9 mouse cellular contexts compared by ENCODE assay signal in the genomic region with DNA sequence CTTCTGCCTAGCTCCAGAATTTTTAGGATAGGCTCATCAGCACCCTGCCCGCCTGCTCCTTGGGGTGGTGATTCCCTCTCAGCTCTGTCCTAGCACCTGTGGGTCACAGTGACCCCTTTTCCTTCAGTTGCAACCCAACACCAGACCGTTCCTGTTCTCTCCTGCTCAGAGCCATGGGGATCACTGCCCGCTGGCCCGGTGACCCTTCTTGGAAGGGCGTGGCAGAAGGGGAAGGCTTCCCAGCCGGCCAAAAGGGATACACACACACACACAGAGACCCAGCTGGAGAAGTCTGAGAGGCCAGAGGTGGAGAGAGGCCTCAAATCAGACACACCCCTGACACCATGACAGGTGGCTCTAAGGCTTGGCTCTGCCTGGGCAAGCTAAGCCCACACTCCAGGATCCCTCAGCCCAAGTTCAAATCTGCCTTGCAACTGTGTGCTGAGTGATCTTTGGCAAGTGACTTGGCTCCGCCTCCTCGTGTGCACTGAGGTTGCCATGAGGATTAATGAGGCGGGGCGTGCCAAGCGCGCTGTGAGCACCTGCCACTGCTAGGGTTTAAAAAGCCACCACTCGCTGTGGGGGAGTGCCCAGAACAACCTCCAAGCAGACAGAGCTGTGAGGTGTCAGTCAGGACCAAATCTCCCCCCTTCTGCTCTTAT. TPM values are rescaled to one million over a fixed set of nuclear protein-coding genes. Genes with fewer than 3 reads are reported as not detected.
DNase-seq lines count a peak whose midpoint lies in the region; ATAC-seq lines count a peak whose summit lies in the region.
"Had no signal": no experiment of that assay in that cellular context is flagged by ENCODE, and none has a peak within 500 bp of the region (broad histone marks: within the 10 kb centered on the region; RNA-seq: fewer than 3 reads in every experiment).

No protein-coding gene starts in this region.

- no peak overlapping the region for H3K27ac ChIP-seq in hindbrain, embryonic 14.5 days
- no peak overlapping the region for H3K27ac ChIP-seq in lung, embryonic 16.5 days (ENCODE audit: low read length)
- H3K27ac ChIP-seq: macrophage had no signal

- 20% methylated on average over 13 of the region's 13 CpGs for WGBS in hindbrain, embryonic 14.5 days
- WGBS in lung, embryonic 16.5 days, result 27% methylated on average over 13 of the region's 13 CpGs

- no peaks in the 10 kb centered on the region for H3K9me3 ChIP-seq in hindbrain, embryonic 14.5 days (ENCODE audit: control insufficient read depth, low read length)
- H3K9me3 ChIP-seq in lung, embryonic 16.5 days (ENCODE audit: control insufficient read depth, low read length), result no peaks in the 10 kb centered on the region

- no peak overlapping the region for H3K4me2 ChIP-seq in hindbrain, embryonic 14.5 days (replicated peaks)
- H3K4me2 ChIP-seq in lung, embryonic 16.5 days (ENCODE audit: low read depth, low read length), result no peak overlapping the region

- peaks cover 57% of the 10 kb centered on the region for H3K4me1 ChIP-seq in hindbrain, embryonic 14.5 days (replicated peaks; ENCODE audit: control insufficient read depth, insufficient read depth, low read length)
- H3K4me1 ChIP-seq in lung, embryonic 16.5 days (replicated peaks; ENCODE audit: control insufficient read depth, insufficient read depth, low read length), result peaks cover 62% of the 10 kb centered on the region

- H3K4me3 ChIP-seq in hindbrain, embryonic 14.5 days (replicated peaks; ENCODE audit: low read length), result no peak overlapping the region
- no peak overlapping the region for H3K4me3 ChIP-seq in lung, embryonic 16.5 days (ENCODE audit: low read length)

- no peak overlapping the region for H3K9ac ChIP-seq in hindbrain, embryonic 14.5 days
- H3K9ac ChIP-seq in lung, embryonic 16.5 days (ENCODE audit: low read length), result no peak overlapping the region

- DNase-seq in right cerebral cortex, adult 18-20 months, result peak; percentile 49
- no peak for DNase-seq in right cerebral cortex, postnatal 14 days
- DNase-seq in embryo, embryonic 11 days, result peak; percentile 74
- DNase-seq in hindbrain, embryonic 14.5 days (ENCODE audit: low spot score), result peak; percentile 73
- DNase-seq in retina, embryonic 14.5 days (ENCODE audit: low spot score), result peak; percentile 75
- DNase-seq in cerebellum, adult 9-10 months, result no peak
- no peak for DNase-seq in testis, postnatal 10 days (ENCODE audit: low spot score)

- no peaks in the 10 kb centered on the region for H3K27me3 ChIP-seq in hindbrain, embryonic 14.5 days (ENCODE audit: control insufficient read depth, insufficient read depth, low read length)
- H3K27me3 ChIP-seq in lung, embryonic 16.5 days (ENCODE audit: control insufficient read depth, insufficient read depth, low read depth, low read length), result no peaks in the 10 kb centered on the region

- peak; percentile 25; the same call in 1 of the 2 replicates for ATAC-seq in hindbrain, embryonic 14.5 days (ENCODE audit: low FRiP score)
- ATAC-seq in lung, embryonic 16.5 days (ENCODE audit: low read depth), result peak; percentile 45

- H3K36me3 ChIP-seq in hindbrain, embryonic 14.5 days (replicated peaks; ENCODE audit: control insufficient read depth, insufficient read depth), result no peaks in the 10 kb centered on the region
- H3K36me3 ChIP-seq in lung, embryonic 16.5 days (ENCODE audit: control insufficient read depth, insufficient read depth, low read length), result no peaks in the 10 kb centered on the region

RNA-seq across cellular contexts. Expression of a gene that starts 11.7 kb away (rescaled TPM):
- 5.3 and 5.4 TPM in 2 replicates for polyA plus RNA-seq in hindbrain, embryonic 14.5 days (2014; fragmentation: Nextera tagmentation; extraction: Ambion mirVana)
- 7.0 and 7.5 TPM in 2 replicates for polyA plus RNA-seq in lung, embryonic 16.5 days (2015; fragmentation: Nextera tagmentation; extraction: Ambion mirVana)

RNA-seq across cellular contexts. Expression of a gene that starts 45.9 kb away (rescaled TPM):
- polyA plus RNA-seq in hindbrain, embryonic 14.5 days (2014; fragmentation: Nextera tagmentation; extraction: Ambion mirVana), result 0.27 TPM in 1 of 2 replicates, not detected in the other
- polyA plus RNA-seq in lung, embryonic 16.5 days (2015; fragmentation: Nextera tagmentation; extraction: Ambion mirVana), result 0.55 and 1.8 TPM in 2 replicates

Comparison
In these comparisons a context has a peak if more than half of its experiments do, and no peak if none do; other contexts are left out.
1. DNase-seq: peak in right cerebral cortex, adult 18-20 months (single experiment), embryo, embryonic 11 days (single experiment), hindbrain, embryonic 14.5 days (single experiment) and retina, embryonic 14.5 days (single experiment); none in right cerebral cortex, postnatal 14 days (single experiment), cerebellum, adult 9-10 months (single experiment) and testis, postnatal 10 days (single experiment).